Mouse (Mus musculus) spleen, embryonic (tissue): ENCODE results near the gene Iqsec2.
"Not testable (repeated sequence)": the region's sequence is repeated elsewhere in the genome, so short reads cannot be mapped to it uniquely, and the experiment has no call there.

Source experiments
- CTCF ChIA-PET: fragments of 350-600 bp; sonication (Branson Sonifier 250); formaldehyde crosslinking; loops from one replicate; lab custom pipeline; 2022; lab: Charles Lee

Iqsec2 gene

DNA sequence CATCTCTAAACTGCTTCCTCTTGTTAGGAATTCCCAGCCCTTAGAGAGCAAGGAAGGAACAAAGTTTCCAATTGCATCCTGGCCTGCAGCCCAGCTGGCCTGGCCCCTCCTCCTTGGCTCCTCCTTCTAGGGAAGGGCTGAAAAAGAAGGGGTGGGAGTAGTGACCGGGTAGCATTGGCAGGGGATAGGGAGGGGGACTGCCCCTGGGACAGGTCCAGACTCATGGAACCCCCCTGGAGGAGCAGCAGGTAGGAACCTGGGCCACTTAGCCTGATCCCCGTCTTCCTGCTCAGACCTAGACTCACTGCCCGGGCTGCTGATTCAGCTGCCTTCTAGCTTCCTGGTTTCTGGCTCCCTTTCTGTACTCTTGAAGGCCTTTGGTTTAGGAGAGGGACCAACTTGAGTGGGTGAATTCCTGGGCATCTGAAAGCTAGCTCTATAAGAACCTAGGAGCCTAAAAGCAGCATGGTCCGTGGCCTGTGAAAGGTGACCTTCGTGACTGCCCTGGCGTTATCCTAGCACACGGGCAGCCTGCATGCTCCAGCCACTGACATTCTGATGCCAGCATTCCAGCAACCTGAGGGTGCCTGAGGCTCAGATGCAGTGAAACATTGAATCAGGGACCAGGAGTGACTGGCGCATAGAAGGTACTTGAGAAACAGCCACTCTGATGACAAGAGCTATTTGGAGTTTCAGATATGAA, 34.9 kb downstream of the Iqsec2 start:
- CTCF ChIA-PET, result no interaction called here

GRCm38 (mm10) chrX:152179670-152180656, 35.9 kb downstream of the Iqsec2 start:
- CTCF ChIA-PET, result no interaction called here

DNA sequence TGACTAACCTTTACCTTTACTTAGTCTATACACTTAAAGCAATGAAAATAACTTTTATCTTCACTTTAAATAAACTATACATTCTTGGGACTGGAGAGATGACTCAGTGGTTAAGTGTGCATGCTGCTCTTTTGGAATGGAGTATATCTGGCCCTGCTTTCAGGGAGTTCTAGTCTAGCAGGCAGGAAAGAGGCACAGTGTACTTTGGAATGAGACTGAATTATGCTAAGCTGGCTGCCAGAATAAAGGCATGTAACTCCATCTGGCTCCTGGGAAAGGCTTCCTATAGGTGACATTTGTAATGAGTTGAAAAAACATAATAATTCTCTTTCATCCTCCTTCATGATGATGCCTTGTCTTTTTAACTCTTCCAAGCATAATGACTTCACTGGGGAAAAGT, 43.1 kb downstream of the Iqsec2 start:
- CTCF ChIA-PET, result no interaction called here

DNA sequence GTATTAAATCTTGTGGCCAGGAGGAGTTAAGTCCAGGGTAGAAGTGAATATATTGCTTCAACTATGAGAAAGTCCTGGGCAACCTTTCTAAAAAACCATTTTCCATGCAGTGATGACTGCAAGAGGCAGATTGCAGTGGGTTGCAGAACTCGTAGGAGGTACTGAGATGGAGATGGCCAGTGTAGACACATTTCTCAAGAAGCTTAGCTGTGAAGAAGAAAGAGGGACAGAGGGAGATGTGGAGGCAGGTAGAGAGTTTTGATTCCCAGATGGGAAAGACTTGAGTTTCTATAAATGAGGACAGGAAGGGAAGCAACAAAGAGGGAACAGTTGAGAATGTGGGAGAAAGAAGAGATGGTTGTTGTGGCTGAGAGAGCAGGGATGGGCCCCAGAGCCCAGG, 47.2 kb downstream of the Iqsec2 start:
- CTCF ChIA-PET, result no interaction called here

DNA sequence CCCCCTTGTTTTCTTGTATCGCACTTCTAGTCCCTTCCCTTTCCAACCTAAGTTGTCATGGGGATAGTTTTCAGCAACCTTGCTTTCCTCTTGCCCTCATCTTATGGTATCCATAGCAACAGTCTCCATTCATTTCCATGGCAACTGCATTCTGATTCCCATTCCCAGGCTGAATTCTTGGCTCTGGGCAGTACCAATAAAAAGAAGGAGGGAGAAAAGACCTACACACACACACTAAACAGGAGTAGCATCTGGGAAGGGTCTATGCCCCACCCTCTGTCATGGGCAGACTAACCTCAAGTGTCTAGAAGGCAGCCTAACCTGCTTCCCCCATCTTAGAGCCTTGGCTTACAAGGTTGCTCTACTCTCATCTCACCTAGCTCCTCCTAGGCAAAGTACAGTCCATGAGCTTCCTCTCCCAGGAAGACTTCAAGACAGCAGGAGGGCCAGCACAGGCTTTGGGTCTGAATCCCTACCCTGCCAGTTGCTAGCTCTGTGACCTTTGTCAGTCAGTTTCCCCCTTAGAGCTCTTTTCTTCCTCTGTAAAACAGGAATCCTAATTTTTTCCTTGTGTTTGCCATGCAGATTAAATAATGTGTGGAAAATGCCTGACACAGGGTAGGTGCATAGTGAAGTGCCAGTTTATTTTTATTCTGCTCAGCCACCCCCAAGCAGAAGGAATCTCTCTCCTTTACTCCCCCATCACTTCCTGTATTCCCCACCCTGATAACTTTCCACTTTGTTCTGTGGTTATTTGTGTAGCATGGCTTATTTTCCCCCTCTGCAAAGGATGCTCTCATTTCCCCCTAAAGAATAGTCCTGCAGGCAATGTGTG, 54.0 kb downstream of the Iqsec2 start:
- CTCF ChIA-PET, result no interaction called here

DNA sequence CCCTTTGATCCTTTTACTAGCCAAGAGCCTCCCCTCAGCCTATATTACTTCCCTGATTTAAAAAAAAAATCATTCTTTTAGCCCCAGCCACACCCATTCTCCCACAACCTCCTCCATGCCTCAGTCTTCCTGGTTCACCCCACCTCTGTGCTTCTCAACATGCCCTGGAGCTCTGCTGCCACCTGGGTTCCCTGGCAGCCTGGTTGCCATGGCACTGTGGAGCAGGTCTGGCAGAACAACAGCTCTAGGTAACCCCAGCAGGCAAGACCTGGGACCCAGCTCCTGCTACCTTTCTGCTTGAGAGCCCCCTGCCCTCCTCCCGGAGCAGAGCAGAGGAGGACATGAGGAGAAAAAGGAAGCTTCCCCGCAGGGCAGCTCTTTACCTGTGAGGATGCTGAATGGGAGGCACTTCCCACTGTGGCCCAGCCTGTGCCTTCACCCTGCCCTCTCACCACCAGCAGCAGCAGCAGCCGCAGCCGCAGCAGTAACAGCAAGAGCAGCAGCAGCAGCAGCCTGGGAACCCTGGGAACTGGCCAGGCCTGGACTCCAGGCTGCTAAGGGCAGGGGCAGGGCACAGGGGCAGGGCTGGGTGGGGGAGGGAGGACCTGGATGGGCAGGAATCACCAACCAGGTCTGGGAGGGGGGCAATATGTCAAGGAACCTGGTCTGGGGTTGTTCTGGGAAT, 57.8 kb downstream of the Iqsec2 start:
- CTCF ChIA-PET, result no interaction called here

DNA sequence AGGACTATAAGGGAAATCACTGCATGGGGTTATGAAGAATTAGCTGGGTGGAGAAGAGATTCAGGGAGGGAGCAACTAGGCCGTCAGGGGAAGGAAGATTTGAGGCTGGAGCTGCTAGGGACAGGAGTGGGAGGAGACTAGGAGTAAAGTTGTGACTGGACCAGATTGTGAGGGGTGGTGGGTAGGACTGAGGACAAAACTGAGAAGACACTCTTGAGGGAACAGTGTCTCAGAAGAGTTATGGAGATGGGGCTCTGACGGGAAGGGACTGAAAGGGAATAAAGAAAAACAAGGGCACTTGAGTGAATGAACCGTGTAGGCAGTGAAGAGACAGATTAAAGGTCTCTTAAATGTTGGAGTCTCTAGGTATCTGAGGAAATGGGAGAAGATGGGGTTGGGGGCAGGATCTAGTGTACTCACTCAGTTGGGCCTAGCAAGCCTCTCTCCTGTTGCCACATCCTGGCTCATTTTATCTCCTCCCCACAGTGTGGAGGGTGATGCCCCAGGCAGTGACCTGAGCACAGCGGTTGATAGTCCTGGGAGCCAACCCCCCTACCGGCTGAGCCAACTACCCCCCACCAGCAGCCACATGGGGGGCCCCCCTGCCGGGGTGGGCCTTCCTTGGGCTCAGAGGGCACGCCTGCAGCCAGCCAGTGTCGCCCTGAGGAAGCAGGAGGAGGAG, 58.5 kb downstream of the Iqsec2 start:
- CTCF ChIA-PET, result no interaction called here

DNA sequence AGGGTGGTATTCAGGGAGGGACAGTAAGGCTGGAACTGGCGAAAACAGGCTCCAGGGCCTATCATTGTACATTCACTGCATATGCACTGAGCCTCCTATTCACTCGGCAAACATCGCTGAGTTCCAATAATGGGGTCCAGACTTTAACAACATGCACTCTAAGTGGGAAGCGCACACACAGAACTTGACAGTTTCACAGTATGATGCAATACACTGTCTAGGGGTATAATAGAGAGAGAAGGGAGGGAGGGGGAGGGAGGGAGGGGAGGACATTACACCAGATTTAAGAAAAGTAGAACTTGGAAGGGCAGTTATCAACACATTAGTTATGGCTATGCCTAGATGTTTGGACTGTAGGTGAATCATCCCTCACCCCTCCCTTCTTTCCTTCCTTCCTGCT, 59.2 kb downstream of the Iqsec2 start:
- CTCF ChIA-PET, result no interaction called here

GRCm38 (mm10) chrX:152205486-152205885, 61.4 kb downstream of the Iqsec2 start:
- CTCF ChIA-PET, result no interaction called here

DNA sequence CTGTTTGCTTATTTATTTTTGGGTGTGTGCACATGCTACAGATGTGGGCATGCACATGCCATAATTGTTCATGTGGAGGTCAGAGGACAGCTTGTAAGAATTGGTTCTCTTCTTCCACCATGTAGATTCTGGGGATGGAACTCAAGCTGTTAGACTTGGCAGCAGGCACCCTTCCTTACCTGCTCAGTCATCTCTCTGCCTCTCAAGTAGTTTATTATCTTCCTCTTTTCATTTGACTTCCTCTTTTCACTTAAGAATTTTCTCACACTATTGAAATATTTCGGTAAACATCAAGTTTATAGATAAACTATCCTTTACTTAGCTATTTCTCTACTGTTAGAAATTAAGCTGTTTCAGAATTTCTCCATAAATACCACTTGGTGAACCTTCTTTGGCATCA, 70.6 kb downstream of the Iqsec2 start:
- CTCF ChIA-PET, result no interaction called here

- CTCF ChIA-PET, result no interaction called here
Measured at GRCm38 (mm10) chrX:152218529-152218928, 74.5 kb downstream of the Iqsec2 start.

GRCm38 (mm10) chrX:152221721-152222120, 77.7 kb downstream of the Iqsec2 start:
- CTCF ChIA-PET, result no interaction called here

- CTCF ChIA-PET, result no interaction called here
Measured at GRCm38 (mm10) chrX:152222226-152222625, 78.2 kb downstream of the Iqsec2 start.

- CTCF ChIA-PET, result no interaction called here
Measured at GRCm38 (mm10) chrX:152223313-152223712, 79.2 kb downstream of the Iqsec2 start.

DNA sequence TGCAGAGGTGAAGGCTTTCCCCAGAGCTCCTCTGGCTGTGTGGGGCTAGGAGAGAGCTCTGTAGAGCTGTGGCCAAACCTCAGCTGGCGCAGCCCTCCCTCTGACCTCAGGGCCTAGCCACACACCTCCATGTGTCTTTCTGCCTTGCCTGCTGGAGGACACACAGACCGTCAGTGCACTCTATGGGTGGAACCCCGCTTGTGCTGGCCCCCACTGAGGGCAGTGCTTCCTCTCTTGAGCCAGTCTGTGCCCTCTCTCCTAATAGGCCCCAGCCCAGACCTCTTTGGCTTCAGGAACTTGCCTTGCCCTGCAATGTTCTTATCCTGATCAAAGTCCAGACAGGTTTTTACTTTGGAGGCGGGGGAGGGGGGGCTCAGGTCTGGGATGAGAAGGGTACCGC, 80.2 kb downstream of the Iqsec2 start:
- CTCF ChIA-PET, result no interaction called here

- CTCF ChIA-PET, result interaction anchor here (0.6 to 0.7 kb wide), 2 partner anchors 86 to 103 kb away, joined by 3 to 7 read pairs; no protein-coding TSS in a partner anchor
Measured at GRCm38 (mm10) chrX:152232781-152233763, 89.0 kb downstream of the Iqsec2 start, which contains the start of gene Kdm5c. Gene Kdm5c (plus strand): TSS chrX:152233020.

DNA sequence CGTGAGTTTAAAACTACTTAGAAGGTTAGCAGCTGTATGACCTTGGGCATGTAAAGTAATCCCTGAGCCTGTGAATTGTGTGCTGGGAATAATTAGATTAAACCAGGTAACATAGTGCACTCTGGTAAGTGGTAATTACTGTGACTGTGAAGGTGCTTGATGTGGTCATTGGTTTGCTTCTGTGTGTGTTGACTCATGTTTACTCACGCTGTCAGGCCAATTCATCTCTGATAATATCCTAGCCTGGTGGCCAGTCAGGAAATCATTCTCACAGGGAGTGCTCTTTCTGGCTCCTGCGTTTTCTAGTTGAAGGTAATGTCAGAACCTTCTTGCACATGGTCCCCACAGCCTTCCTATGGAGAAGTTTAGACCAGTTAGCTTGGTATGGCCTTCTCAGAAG, 90.1 kb downstream of the Iqsec2 start:
- CTCF ChIA-PET, result no interaction called here

DNA sequence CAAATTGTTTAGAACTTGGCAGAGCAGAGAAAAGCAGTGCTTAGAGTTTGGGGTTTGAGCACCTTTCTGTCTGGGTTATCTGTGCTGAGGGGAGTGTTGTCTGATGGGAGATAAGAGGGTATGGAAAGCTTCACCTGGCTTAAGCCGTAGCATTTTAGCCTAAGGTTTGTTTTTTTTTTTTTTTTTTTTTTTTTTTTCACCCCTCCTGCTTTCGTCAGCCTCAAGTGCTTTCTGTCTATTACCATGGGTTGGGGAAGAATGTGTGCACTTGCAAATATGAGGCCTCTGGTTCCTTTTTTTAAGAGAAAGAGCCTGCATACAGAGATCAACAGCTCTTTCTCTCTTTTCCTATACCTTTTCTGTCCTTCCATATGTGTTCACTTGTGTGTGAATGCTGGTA, 91.7 kb downstream of the Iqsec2 start:
- CTCF ChIA-PET, result interaction anchor here (0.6 to 0.7 kb wide), 2 partner anchors 86 to 314 kb away, joined by 5 to 27 read pairs; no protein-coding TSS in a partner anchor

- CTCF ChIA-PET, result not testable (repeated sequence)
Measured at GRCm38 (mm10) chrX:152243140-152243539, 99.1 kb downstream of the Iqsec2 start.
